Mouse (Mus musculus) heart, postnatal 0 days (tissue): Measurements from ENCODE around the gene Gm3739.
"Not testable (repeated sequence)": the region's sequence is repeated elsewhere in the genome, so short reads cannot be mapped to it uniquely, and the experiment has no call there.

Experiments
- CTCF ChIP-seq: IDR thresholded peaks from 2 replicates; pipeline ENCODE4 v1.5.1; 2016; ENCODE audit warnings: antibody characterized with exemption, control low read depth, low read depth
- EP300 ChIP-seq: IDR thresholded peaks from 2 replicates; pipeline ENCODE4 v1.6.1; 2016; ENCODE audit warnings: antibody characterized with exemption, low read depth

DNA sequence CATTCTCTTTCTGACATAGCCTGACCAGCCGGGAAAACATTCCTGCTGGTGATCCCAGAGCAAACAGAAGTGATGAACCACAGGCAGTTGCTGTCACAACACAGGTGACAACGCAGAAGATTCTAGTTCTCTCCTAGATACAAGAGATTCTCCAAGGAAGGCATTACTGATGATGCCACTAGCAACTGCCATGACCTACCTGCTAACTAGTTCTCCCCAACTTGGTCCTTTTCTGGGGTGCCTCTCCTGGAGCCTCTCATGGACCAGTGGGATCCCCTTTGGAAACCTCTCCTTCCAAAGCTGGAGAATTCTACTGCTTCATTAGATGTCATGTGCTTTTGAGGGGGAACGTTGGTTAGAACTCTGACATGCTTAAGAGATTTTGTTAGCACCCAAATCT lies 50.2 kb downstream of the Gm3739 start, which contains the start of gene Gm3727:
- not testable (repeated sequence) for TF ChIP-seq CTCF, EP300
